Mouse (Mus musculus) CH12.LX (cell line): Measurements from ENCODE around the gene Gbp2b. TPM values are rescaled to one million over a fixed set of nuclear protein-coding genes. Genes with fewer than 3 reads are reported as not detected.

Experiments
- DNase-seq: peaks from one replicate; pipeline ENCODE4 v3.0.0-alpha.2; 2013; ENCODE audit errors: extremely low read depth
- H3K27ac ChIP-seq: 2 replicates; pipeline ENCODE4 v1.5.1; 2012; ENCODE audit warnings: low read depth, mild to moderate bottlenecking, control low read depth, moderate library complexity; ENCODE audit not compliant: insufficient read depth
- H3K27me3 ChIP-seq: replicated peaks from 2 replicates; pipeline ENCODE3; 2012; ENCODE audit warnings: inconsistent platforms
- H3K36me3 ChIP-seq, 2 experiments: replicated peaks in 1 of 2; 2 replicates each; pipeline versions ENCODE3 to v1.6.1; 2012; ENCODE audit warnings: inconsistent platforms in 1 of 2, low read length in 1 of 2, mild to moderate bottlenecking in 1 of 2, mixed read lengths in 1 of 2, moderate library complexity in 1 of 2; ENCODE audit not compliant: control insufficient read depth in 1 of 2, insufficient read depth in 1 of 2
- H3K4me1 ChIP-seq, 2 experiments: 2 replicates each; pipeline ENCODE4 v1.6.1; 2012; ENCODE audit warnings: inconsistent platforms in 1 of 2, moderate library complexity in 1 of 2; ENCODE audit not compliant: insufficient read depth in 2 of 2, control insufficient read depth in 1 of 2
- H3K4me2 ChIP-seq: 2 replicates; pipeline ENCODE4 v1.6.1; 2012; ENCODE audit warnings: low read depth, mild to moderate bottlenecking, control low read depth; ENCODE audit not compliant: poor library complexity, insufficient read depth, severe bottlenecking
- H3K4me3 ChIP-seq, 3 experiments: fragments of 150-350 bp in 1 of 3; sonication (generic) in 1 of 3; replicated peaks in 1 of 3; 2 replicates each; pipeline versions ENCODE3 to v1.5.1; 2011 to 2012; ENCODE audit warnings: low read depth in 2 of 3, low read length in 2 of 3, mild to moderate bottlenecking in 2 of 3, moderate library complexity in 2 of 3, control low read depth in 1 of 3, improper control_type of control experiment in 1 of 3, inconsistent platforms in 1 of 3, mixed read lengths in 1 of 3; ENCODE audit not compliant: poor library complexity in 1 of 3
- H3K79me2 ChIP-seq: replicated peaks from 2 replicates; pipeline ENCODE4 v1.6.1; 2012; ENCODE audit warnings: mild to moderate bottlenecking, moderate library complexity; ENCODE audit not compliant: control insufficient read depth, poor library complexity, insufficient read depth, severe bottlenecking; ENCODE audit errors: extremely low read depth
- H3K9ac ChIP-seq: 2 replicates; pipeline ENCODE4 v1.6.1; 2012; ENCODE audit warnings: low read depth, mild to moderate bottlenecking, control low read depth, moderate library complexity; ENCODE audit not compliant: insufficient read depth
- H3K9me3 ChIP-seq: replicated peaks from 2 replicates; pipeline ENCODE3; 2012; ENCODE audit warnings: low read length, inconsistent platforms, mixed read lengths
- BHLHE40 ChIP-seq: IDR thresholded peaks from 2 replicates; pipeline ENCODE4 v1.6.1; 2011; ENCODE audit warnings: mild to moderate bottlenecking, low read depth, low read length, improper control_type of control experiment
- CHD1 ChIP-seq: IDR thresholded peaks from 2 replicates; pipeline ENCODE4 v1.6.1; 2012; ENCODE audit warnings: low read depth, low read length, improper control_type of control experiment, inconsistent platforms
- CHD2 ChIP-seq: IDR thresholded peaks from 2 replicates; pipeline ENCODE4 v1.6.1; 2011; ENCODE audit warnings: low read length, improper control_type of control experiment
- CTCF ChIP-seq, 2 experiments: IDR thresholded peaks in 1 of 2; conservative IDR thresholded peaks in 1 of 2; 2 replicates each; pipeline ENCODE4 v1.5.1; 2011 to 2012; ENCODE audit warnings: low read depth in 2 of 2, low read length in 2 of 2, improper control_type of control experiment in 1 of 2, inconsistent platforms in 1 of 2, mild to moderate bottlenecking in 1 of 2, moderate library complexity in 1 of 2
- ELF1 ChIP-seq: IDR thresholded peaks from 2 replicates; pipeline ENCODE4 v1.6.1; 2014; ENCODE audit warnings: low read depth, mild to moderate bottlenecking, inconsistent platforms, low read length, improper control_type of control experiment
- EP300 ChIP-seq: IDR thresholded peaks from 2 replicates; pipeline ENCODE4 v1.6.1; 2011; ENCODE audit warnings: low read length, improper control_type of control experiment
- ETS1 ChIP-seq: conservative IDR thresholded peaks from 2 replicates; pipeline ENCODE4 v1.6.1; 2012; ENCODE audit warnings: low read depth, mild to moderate bottlenecking, inconsistent platforms, low read length, improper control_type of control experiment, moderate library complexity
- GABPA ChIP-seq: IDR thresholded peaks from 2 replicates; pipeline ENCODE4 v1.6.1; 2012; ENCODE audit warnings: low read depth, low read length, improper control_type of control experiment, inconsistent platforms; ENCODE audit not compliant: insufficient replicate concordance
- IRF4 ChIP-seq: IDR thresholded peaks from 2 replicates; pipeline ENCODE4 v1.6.1; 2014; ENCODE audit warnings: low read depth, mild to moderate bottlenecking, inconsistent platforms, low read length, improper control_type of control experiment
- JUN ChIP-seq: IDR thresholded peaks from 2 replicates; pipeline ENCODE4 v1.6.1; 2011; ENCODE audit warnings: low read depth, mild to moderate bottlenecking, low read length, improper control_type of control experiment, moderate library complexity; ENCODE audit not compliant: insufficient read depth
- JUND ChIP-seq: conservative IDR thresholded peaks from 2 replicates; pipeline ENCODE4 v1.6.1; 2011; ENCODE audit warnings: low read depth, low read length, improper control_type of control experiment
- KAT2A ChIP-seq: IDR thresholded peaks from 2 replicates; pipeline ENCODE4 v1.6.1; 2012; ENCODE audit warnings: low read length, improper control_type of control experiment, inconsistent platforms; ENCODE audit not compliant: insufficient replicate concordance
- MAFK ChIP-seq: IDR thresholded peaks from 2 replicates; pipeline ENCODE4 v1.6.1; 2011; ENCODE audit warnings: low read length, improper control_type of control experiment; ENCODE audit not compliant: insufficient replicate concordance
- MAX ChIP-seq: IDR thresholded peaks from 2 replicates; pipeline ENCODE4 v1.6.1; 2011; ENCODE audit warnings: low read length, improper control_type of control experiment
- MAZ ChIP-seq: IDR thresholded peaks from 2 replicates; pipeline ENCODE4 v1.6.1; 2012; ENCODE audit warnings: low read depth, mild to moderate bottlenecking, inconsistent platforms, low read length, improper control_type of control experiment, moderate library complexity
- MEF2A ChIP-seq: IDR thresholded peaks from 2 replicates; pipeline ENCODE4 v1.6.1; 2014; ENCODE audit warnings: low read depth, mild to moderate bottlenecking, inconsistent platforms, low read length, improper control_type of control experiment, borderline replicate concordance
- MXI1 ChIP-seq: IDR thresholded peaks from 2 replicates; pipeline ENCODE4 v1.6.1; 2011; ENCODE audit warnings: mild to moderate bottlenecking, low read depth, low read length, improper control_type of control experiment
- MYC ChIP-seq: IDR thresholded peaks from 2 replicates; pipeline ENCODE4 v1.6.1; 2011; ENCODE audit warnings: low read depth, mild to moderate bottlenecking, improper control_type of control experiment, low read length
- NELFE ChIP-seq: IDR thresholded peaks from 2 replicates; pipeline ENCODE4 v1.6.1; 2011; ENCODE audit warnings: low read depth, low read length, improper control_type of control experiment
- NRF1 ChIP-seq: IDR thresholded peaks from 2 replicates; pipeline ENCODE4 v1.6.1; 2014; ENCODE audit warnings: low read depth, mild to moderate bottlenecking, inconsistent platforms, low read length, improper control_type of control experiment, moderate library complexity
- PAX5 ChIP-seq: IDR thresholded peaks from 2 replicates; pipeline ENCODE4 v1.6.1; 2012; ENCODE audit warnings: low read length, inconsistent platforms, mixed read lengths
- POLR2A ChIP-seq: IDR thresholded peaks from 2 replicates; pipeline ENCODE4 v1.6.1; 2011; ENCODE audit warnings: low read depth, mild to moderate bottlenecking, improper control_type of control experiment, low read length
- POLR2AphosphoS2 ChIP-seq: IDR thresholded peaks from 2 replicates; pipeline ENCODE4 v1.6.1; 2011; ENCODE audit warnings: low read depth, low read length, improper control_type of control experiment
- RAD21 ChIP-seq: IDR thresholded peaks from 2 replicates; pipeline ENCODE4 v1.6.1; 2011; ENCODE audit warnings: low read depth, mild to moderate bottlenecking, low read length, improper control_type of control experiment, moderate library complexity
- SIN3A ChIP-seq: IDR thresholded peaks from 2 replicates; pipeline ENCODE4 v1.6.1; 2012; ENCODE audit warnings: low read length, improper control_type of control experiment, inconsistent platforms
- SMC3 ChIP-seq: IDR thresholded peaks from 2 replicates; pipeline ENCODE4 v1.6.1; 2011; ENCODE audit warnings: low read depth, low read length, improper control_type of control experiment
- TBP ChIP-seq: conservative IDR thresholded peaks from 2 replicates; pipeline ENCODE4 v1.6.1; 2011; ENCODE audit warnings: low read depth, low read length, improper control_type of control experiment
- TCF12 ChIP-seq: IDR thresholded peaks from 2 replicates; pipeline ENCODE4 v1.6.1; 2014; ENCODE audit warnings: low read depth, mild to moderate bottlenecking, inconsistent platforms, low read length, improper control_type of control experiment
- UBTF ChIP-seq: IDR thresholded peaks from 2 replicates; pipeline ENCODE4 v1.6.1; 2012; ENCODE audit warnings: low read depth, mild to moderate bottlenecking, inconsistent platforms, low read length, improper control_type of control experiment, moderate library complexity
- USF1 ChIP-seq: IDR thresholded peaks from 2 replicates; pipeline ENCODE4 v1.6.1; 2014; ENCODE audit warnings: low read depth, mild to moderate bottlenecking, inconsistent platforms, low read length, improper control_type of control experiment
- USF2 ChIP-seq: conservative IDR thresholded peaks from 2 replicates; pipeline ENCODE4 v1.6.1; 2011; ENCODE audit warnings: low read depth, low read length, improper control_type of control experiment
- ZC3H11A ChIP-seq: IDR thresholded peaks from 2 replicates; pipeline ENCODE4 v1.6.1; 2012; ENCODE audit warnings: low read depth, mild to moderate bottlenecking, inconsistent platforms, low read length, improper control_type of control experiment
- ZKSCAN1 ChIP-seq: IDR thresholded peaks from 2 replicates; pipeline ENCODE4 v1.6.1; 2012; ENCODE audit warnings: low read depth, inconsistent platforms, low read length, improper control_type of control experiment, borderline replicate concordance
- ZMIZ1 ChIP-seq: IDR thresholded peaks from 2 replicates; pipeline ENCODE4 v1.6.1; 2012; ENCODE audit warnings: low read depth, mild to moderate bottlenecking, inconsistent platforms, low read length, improper control_type of control experiment
- ZNF384 ChIP-seq: IDR thresholded peaks from 2 replicates; pipeline ENCODE4 v1.6.1; 2012; ENCODE audit warnings: low read depth, low read length, improper control_type of control experiment, inconsistent platforms
- dilution Hi-C: fragments of 300-500 bp; cut with MboI; formaldehyde crosslinking; loops from 2 replicates; pipeline ENCODE4 v1.14.3; 2020; ENCODE audit warnings: low sequenced_read_pairs; ENCODE audit not compliant: extremely low pct_unique_long_range_greater_than_20kb, extremely low pct_ligation_motif_present
- in situ Hi-C: fragments of 300-500 bp; cut with MboI; formaldehyde crosslinking; loops from 3 replicates; pipeline ENCODE4 v1.14.3; 2019; ENCODE audit warnings: low sequenced_read_pairs, low pct_ligation_motif_present, low pct_unique_long_range_greater_than_20kb, mixed read lengths
- polyA plus RNA-seq: library from polyadenylated mRNA; unstranded; fragments of >175 nt; gene quantifications from 2 replicates; pipeline ENCODE4 v1.2.1, GENCODE M21; 2012; ENCODE audit warnings: low read depth; ENCODE audit not compliant: insufficient read length
- total RNA-seq, 2 experiments: library from RNA; depleted of rRNA; stranded (reverse); fragments of 300-350 nt in 1 of 2; fragments of >200 nt in 1 of 2; gene quantifications; 2 replicates each; pipeline ENCODE4 v1.2.3; 2012 to 2014

The Gbp2b gene
- total and polyA plus RNA-seq, 3 experiments: 0.04 to 0.74 (median 0.41) TPM

GRCm38 (mm10) chr3:142560296-142560948, 34.2 kb upstream of the Gbp2b start (continued):
- TF ChIP-seq MAFK (peak; percentile 64), NRF1 (peak; percentile 21; the same call in 1 of the 2 replicates), MXI1 (peak; percentile 87), PAX5 (no peak), TCF12 (peak; percentile 92)

- H3K9me3 ChIP-seq: no peaks in the 10 kb centered on the region
- peaks cover 12 to 35% of the 10 kb centered on the region in 2 experiments for H3K4me1 ChIP-seq
- no peak for DNase-seq
- peaks cover 18 to 35% of the 10 kb centered on the region in 2 experiments for H3K36me3 ChIP-seq
- peak overlapping the region; percentile 55 to 69 (median 64) for H3K4me3 ChIP-seq
- in situ Hi-C loops (loop anchor here (5.0 to 10.0 kb wide), 2 partner anchors 69 to 144 kb away; partner anchors contain the start of genes Gbp5 and Kyat3), dilution Hi-C loops (no loop called here)
- H3K4me2 ChIP-seq: peak overlapping the region; percentile 97
- peaks cover 18% of the 10 kb centered on the region for H3K79me2 ChIP-seq
- peak overlapping the region; percentile 92; the same call in 1 of the 2 replicates for H3K27ac ChIP-seq
- H3K9ac ChIP-seq: peak overlapping the region; percentile 78
- H3K27me3 ChIP-seq: no peaks in the 10 kb centered on the region
- TF ChIP-seq SMC3 (no peak), MAFK (no peak; the same call in 1 of the 2 replicates), USF1 (no peak), POLR2A (no peak), JUN (no peak; the same call in 1 of the 2 replicates), TCF12 (no peak), ETS1 (no peak), PAX5 (no peak), MAX (peak; percentile 95), IRF4 (no peak; the same call in 1 of the 2 replicates), GABPA (no peak), RAD21 (no peak), SIN3A (no peak; the same call in 1 of the 2 replicates), KAT2A (no peak), CHD2 (no peak), MYC (peak; percentile 97), BHLHE40 (peak; percentile 88), UBTF (no peak), ELF1 (no peak), MEF2A (no peak), NELFE (no peak), ZMIZ1 (0 out of 2 replicates have a peak, but pooled peaks have one; percentile 14), ZKSCAN1 (no peak), TBP (no peak), POLR2AphosphoS2 (0 out of 2 replicates have a peak, but pooled peaks have one; percentile 6), USF2 (no peak), EP300 (no peak; the same call in 1 of the 2 replicates), CTCF (conservative IDR thresholded peaks at IDR 0.05 in 1 of 2, IDR thresholded peaks at IDR 0.05 in 1 of 2; ENCODE audit: low read depth in 2 of 2, low read length in 2 of 2) (no peak), ZC3H11A (no peak), JUND (no peak), ZNF384 (no peak), MXI1 (peak; percentile 96), MAZ (0 out of 2 replicates have a peak, but pooled peaks have one; percentile 15), NRF1 (no peak), CHD1 (no peak; the same call in 1 of the 2 replicates)
Measured at GRCm38 (mm10) chr3:142561045-142561646, 33.5 kb upstream of the Gbp2b start.
